Mouse (Mus musculus) MEL (cell line): ENCODE results near the gene Lilr4b.
A peak's percentile ranks its signal among the peaks of the same experiment; 100 is the strongest.

Experiments used
- E2F4 ChIP-seq: IDR thresholded peaks from 2 replicates; pipeline ENCODE4 v1.6.1; 2011; ENCODE audit warnings: low read depth, low read length, improper control_type of control experiment, borderline replicate concordance
- GATA1 ChIP-seq: IDR thresholded peaks from 2 replicates; pipeline ENCODE4 v1.6.1; 2011; ENCODE audit warnings: low read depth, low read length, improper control_type of control experiment
- MYC ChIP-seq: IDR thresholded peaks from 2 replicates; pipeline ENCODE4 v1.6.1; 2011; ENCODE audit warnings: low read depth, mild to moderate bottlenecking, low read length, improper control_type of control experiment, moderate library complexity
- RAD21 ChIP-seq: IDR thresholded peaks from 2 replicates; pipeline ENCODE4 v1.6.1; 2011; ENCODE audit warnings: mild to moderate bottlenecking, low read depth, low read length, improper control_type of control experiment
- USF2 ChIP-seq, 2 experiments: IDR thresholded peaks; 2 replicates each; pipeline ENCODE4 v1.6.1; 2011 to 2012; ENCODE audit warnings: improper control_type of control experiment in 2 of 2, low read length in 2 of 2, borderline replicate concordance in 1 of 2, inconsistent platforms in 1 of 2, low read depth in 1 of 2, mild to moderate bottlenecking in 1 of 2; ENCODE audit not compliant: insufficient read depth in 1 of 2
- ZC3H11A ChIP-seq: IDR thresholded peaks from 2 replicates; pipeline ENCODE4 v1.6.1; 2012; ENCODE audit warnings: low read depth, mild to moderate bottlenecking, inconsistent platforms, low read length, improper control_type of control experiment

DNA sequence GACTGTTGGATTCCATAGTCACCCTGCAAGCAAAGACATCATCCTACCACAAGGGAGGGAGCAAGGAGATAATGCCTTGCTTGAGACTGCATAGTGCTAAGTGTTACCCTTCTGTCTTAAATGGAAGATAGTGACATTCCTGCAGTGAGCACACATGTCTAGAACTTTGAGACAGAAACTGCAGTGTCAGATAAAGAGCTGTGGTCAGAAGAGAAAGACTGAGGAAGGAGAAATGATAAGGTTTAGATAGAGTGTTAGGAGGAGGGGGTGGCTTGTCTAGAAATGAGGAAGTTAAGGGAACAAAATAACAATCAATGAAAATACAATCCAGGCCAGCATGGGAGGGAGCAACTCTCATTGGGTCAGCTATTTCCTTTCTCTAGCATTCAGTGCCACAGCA lies 47.5 kb upstream of the Lilr4b start:
- TF ChIP-seq ZC3H11A: no peak
- TF ChIP-seq E2F4: no peak
- peak; percentile 91 for TF ChIP-seq MYC
- TF ChIP-seq RAD21: no peak
- peak; percentile 97 for TF ChIP-seq GATA1
- TF ChIP-seq USF2 (IDR thresholded peaks at IDR 0.05; ENCODE audit: borderline replicate concordance in 1 of 2, insufficient read depth in 1 of 2, low read depth in 1 of 2, low read length in 2 of 2): no peak
